Mouse (Mus musculus) layer of hippocampus, postnatal 10 days (tissue): ENCODE data around the gene Ripply3. TPM values are rescaled to one million over a fixed set of nuclear protein-coding genes. Genes with fewer than 3 reads are reported as not detected.
"Not testable (repeated sequence)": the region's sequence is repeated elsewhere in the genome, so short reads cannot be mapped to it uniquely, and the experiment has no call there.

Experiments used
- DNase-seq, 2 experiments: peaks; one replicate each; pipeline ENCODE4 v3.0.0; 2021; ENCODE audit warnings: low spot score in 2 of 2
- total RNA-seq, 2 experiments: library from RNA; stranded (reverse); gene quantifications; 2 replicates each; pipeline ENCODE4 v1.2.3; 2021

Ripply3 gene
- total RNA-seq, 2 experiments from 2014 or later = 0.32 to 0.42 TPM

DNA sequence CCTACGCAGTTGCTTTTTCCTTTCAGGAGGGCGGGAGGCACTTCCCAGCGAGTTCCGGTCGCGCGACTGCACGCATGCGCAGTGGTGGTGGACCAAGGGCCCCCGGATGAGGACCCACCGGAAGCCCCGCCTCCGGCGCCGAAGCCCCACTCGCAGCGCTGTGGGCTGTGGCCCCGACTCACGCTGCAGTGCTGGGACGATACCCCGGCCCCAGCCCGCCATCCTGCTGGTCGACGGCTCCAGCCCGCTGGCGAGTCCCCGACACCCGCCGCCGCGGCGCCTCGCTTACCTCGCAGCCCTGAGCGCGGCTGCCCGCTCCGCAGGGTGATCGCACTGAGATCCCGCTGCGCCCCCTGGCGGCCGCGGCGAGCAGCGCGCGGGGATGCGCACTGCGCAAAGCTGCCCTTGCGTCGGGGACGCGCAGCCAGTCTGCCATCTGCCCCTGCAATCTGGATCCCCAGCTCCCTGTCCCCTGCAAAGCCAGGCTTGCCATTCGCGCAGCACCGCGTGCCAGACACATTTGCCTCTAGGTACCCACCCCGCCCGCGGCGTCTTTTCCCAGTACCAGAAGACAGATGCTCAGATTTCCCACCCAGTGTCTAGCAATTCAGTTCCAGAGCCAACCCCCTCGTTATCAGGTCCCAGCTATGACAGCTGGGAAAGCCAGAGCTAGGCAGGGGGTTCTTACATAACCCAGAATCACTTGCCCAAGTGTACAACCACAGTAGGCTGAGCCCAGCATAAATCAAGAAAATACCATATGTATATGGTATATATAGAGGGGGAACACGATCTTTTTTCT, 14.8 kb upstream of the Ripply3 start, which contains the start of gene Hlcs:
Gene Hlcs, minus strand, starts transcription at position 343 of the 802 bp plus-strand sequence.
- DNase-seq = peak; percentile 98 to 99

DNA sequence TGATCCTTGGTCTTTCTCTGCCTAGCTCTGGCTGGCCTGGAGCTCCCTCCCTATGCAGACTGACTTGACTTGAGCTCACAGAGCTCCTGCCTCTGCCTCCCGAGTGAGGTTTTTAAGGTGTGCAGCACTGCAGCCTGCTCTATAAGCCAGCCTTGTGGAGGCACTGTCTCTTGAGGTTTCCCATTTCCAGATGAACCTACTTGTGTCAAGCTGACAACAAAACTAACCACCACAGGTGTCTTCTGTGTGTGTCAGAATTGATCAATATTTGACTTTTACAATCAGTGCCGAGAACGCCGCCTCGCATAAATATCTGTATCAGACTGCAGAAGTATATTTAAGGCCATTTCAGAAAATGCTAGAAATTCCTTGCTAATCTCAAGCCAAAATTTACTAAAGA, 13.6 kb upstream of the Ripply3 start:
- DNase-seq = no peak

DNA sequence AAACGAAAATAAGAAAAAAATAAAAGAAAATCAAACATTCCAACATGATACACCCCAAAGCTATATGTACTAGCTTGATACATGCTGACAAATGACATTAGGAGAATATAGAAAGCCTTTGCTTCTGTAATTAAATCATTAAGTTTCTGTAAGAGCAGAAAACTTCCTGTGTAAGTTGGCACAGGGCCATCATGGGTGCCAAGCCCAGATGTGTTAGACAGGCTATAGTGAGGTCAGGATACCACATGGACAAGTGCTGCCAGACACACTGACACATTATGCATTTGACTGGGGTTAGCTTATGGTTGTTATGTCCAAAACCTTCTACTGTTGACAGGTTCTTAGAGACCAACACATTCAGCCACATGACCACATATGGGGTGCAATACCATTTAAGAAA, 13.0 kb upstream of the Ripply3 start:
- DNase-seq = no peak

DNA sequence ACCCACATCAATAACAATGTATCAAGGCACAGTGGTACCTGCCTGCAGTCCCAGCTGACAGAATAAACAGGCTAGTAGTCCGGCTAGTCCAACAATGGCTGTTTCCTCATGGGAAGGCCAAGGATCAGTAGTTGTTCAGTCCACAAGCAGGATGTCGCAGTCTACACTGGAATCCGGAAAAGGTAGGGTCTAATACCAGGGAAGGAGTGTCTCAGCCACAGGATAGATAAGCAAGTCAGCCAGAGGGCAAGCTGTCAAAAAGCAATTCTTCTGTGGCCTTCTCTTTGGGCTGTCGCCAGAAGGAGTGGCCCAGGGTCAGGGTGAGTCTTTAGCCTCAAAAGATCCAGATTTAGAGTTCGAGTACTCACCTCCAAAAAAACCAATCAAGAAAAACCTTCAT, 10.5 kb upstream of the Ripply3 start:
- DNase-seq = no peak

DNA sequence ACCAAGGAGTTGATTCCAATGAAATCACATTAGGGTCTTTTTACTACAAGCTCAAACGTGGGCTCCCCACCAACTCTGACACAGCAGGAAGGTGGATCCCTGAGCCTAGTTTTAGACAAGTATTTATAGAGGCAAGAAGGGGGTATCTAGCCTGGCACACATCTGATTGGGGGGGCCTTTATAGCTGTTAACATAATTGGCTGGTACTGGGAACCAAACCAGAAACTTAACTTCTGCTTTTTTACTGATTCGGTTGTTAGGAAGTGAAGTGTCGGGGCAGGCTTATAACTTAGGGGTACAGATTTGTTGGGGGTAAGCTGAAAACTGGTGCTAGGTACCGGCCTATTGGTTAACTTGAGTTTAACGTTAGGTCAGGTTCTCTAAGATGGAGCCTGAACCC, 8.0 kb upstream of the Ripply3 start:
- DNase-seq = no peak

DNA sequence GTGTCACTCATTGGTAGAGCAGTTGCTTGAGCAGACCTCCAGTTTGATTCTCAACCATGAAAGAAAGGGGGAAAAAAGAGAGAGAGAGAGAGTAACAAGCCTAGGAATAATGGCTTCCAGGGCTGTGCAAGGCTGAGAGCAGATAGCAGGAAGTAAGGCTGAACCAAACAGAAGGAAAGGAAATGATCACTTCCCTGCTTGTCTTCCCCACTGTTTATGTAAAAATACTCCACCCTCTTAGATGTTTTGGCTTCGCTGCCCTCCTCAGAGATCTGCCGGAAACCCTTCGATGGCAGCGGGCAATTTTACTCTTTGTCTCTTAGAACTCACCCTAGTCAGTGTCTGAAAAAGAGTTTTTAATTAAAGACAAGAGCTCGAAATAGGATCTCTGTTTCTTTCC, 4.5 kb upstream of the Ripply3 start:
- no peak for DNase-seq

DNA sequence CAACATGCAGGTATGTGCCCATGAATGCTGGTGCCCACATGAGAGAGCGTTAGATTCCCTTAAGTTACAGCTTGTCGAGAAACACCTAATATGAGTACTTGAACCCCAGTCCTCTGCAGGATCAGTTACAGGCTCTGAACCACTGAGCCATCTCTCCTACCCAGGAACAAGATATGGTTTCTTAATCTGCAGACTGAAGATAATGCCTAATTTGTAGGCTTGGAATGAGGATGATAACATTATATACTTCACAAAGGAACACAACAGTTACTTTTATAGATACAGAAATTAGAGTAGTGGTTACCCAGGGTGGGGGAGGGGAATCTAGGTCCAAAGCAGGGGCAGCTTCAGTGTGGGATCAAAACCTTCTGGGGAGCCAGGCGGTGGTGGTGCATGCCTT, 2.2 kb upstream of the Ripply3 start:
- DNase-seq = no peak

DNA sequence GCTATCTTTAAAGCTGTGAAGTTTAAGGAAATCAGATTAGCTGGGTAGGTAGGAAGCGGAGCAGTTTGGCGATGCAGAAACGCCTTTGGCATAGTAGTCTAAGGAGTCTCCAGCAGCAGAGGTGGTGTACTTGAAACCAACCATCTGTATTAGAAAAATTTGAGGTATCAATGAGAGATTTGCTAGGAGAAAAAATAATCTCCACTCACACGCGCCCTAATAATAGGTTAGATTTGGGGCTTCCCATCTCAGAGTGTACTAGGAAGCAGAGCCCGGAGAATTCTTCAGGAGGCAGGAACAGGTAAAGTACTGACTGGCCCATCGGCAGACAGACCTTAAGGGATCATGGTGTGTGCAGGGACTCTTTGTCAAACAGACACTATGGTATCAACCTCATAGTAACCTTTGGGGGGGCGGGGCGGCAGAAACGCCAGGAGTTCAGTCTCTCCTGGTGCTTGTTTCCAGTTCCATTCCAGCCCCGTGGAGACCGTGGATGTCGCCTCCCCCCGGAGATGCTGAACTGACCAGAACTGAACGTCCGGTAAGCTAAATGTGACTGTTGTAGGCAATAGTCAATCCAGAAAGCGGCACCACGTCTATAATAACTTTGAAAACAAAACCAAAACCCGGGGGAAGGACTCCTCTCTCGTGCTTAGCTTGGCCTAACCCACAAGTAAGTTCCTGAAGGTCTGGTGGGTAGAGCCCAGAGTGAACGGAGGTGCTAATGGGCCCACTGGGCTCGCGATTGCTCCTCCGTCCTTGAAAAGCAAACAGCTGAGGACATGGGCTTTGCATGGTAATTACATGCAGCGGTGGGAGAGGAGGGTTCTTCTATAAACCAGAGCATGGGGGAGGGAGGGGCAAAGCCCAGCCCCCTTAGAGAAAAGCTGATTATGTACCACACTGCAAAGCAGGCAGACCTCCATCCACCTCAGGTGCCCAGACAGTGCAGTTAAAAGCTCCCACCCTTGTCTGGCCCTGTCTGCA, 954 bp downstream of the Ripply3 start:
- no peak for DNase-seq

DNA sequence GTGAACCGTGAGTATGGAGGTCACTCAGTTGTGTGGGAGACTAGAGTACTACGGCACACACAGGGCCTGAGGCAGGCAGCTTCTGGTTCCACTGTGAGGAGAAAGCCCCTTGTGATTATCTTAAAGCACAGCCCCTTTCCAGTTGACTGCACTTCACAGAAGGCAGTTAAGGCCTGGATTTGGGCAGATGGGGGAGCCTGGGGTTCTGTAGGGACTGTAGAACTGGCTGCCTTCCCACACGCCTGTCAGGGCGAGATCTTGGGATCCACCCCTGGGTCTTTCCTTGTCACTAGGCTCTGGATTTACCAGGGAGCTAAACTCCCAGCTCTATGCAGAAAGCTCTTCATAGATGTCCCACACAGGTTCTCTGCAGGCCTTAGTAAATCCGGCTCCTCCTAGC, 2.2 kb downstream of the Ripply3 start:
- no peak for DNase-seq

DNA sequence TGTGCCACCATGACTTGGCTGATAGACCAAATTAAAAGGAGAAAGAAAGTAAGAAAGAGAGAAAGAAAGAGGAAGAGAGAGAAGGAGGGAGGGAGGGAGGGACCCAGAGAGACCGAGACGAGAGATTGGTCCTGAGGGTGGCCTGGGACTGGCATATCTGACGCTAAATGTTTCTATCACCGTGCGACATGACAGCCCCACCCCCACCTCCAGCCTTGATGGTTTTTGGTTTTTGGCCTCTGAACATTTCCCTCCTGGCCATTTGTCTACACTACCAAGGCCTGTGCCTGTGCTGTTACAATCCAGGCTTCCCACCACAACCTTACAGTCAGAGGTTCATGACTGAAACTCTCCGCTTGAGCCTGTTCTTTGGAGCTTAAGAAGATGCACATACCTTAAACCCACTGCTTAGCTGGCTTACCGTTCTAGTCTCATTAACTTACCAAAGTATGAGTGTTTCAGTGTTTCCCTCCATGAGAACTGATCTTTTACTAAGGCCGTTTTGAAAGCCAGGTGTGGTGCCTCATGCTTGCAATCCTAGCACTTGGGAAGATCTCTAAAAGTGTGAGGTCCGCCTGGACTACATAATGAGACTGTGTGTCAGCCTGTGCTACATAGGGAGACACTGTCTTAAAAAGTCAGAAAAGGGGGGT, 3.1 kb downstream of the Ripply3 start:
- no peak for DNase-seq

DNA sequence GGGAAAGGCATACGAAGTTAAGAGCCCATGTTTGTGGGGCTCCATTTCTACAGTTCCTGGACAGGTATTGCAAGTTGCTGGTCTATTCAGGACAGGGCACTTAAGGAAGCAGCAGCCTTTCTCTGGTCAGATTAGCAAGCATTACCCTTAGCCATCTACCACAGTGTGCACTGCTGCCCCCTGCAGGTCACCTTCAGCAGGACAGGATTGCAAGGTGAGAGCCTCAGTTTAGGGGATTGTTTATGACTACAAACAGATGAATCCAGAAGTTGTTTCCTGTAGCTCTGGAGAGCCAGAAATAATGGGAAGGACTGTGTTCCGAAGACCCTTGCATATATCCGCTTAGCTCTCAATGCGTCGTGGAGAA, 3.6 kb downstream of the Ripply3 start:
- DNase-seq = peak; percentile 41 to 57

DNA sequence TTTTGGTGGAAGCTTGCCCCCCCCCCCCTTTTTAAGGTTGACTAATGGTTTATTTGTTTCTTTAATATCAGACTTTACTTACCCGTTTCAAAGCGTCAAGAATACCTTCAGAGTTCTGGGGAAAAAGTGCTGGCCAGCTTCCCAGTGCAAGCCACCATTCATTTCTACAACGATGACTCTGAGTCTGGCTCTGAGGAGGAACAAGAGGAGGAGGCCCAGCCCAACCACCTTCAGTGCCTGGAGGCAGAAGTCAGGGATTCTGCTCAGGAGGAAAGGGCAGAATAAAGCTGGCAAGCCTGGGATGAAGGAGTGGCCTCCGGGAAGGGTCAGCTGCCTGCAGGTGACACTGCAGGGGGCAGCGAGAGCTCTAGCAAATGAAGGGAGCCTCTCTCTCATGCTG, 7.4 kb downstream of the Ripply3 start:
- no peak for DNase-seq

DNA sequence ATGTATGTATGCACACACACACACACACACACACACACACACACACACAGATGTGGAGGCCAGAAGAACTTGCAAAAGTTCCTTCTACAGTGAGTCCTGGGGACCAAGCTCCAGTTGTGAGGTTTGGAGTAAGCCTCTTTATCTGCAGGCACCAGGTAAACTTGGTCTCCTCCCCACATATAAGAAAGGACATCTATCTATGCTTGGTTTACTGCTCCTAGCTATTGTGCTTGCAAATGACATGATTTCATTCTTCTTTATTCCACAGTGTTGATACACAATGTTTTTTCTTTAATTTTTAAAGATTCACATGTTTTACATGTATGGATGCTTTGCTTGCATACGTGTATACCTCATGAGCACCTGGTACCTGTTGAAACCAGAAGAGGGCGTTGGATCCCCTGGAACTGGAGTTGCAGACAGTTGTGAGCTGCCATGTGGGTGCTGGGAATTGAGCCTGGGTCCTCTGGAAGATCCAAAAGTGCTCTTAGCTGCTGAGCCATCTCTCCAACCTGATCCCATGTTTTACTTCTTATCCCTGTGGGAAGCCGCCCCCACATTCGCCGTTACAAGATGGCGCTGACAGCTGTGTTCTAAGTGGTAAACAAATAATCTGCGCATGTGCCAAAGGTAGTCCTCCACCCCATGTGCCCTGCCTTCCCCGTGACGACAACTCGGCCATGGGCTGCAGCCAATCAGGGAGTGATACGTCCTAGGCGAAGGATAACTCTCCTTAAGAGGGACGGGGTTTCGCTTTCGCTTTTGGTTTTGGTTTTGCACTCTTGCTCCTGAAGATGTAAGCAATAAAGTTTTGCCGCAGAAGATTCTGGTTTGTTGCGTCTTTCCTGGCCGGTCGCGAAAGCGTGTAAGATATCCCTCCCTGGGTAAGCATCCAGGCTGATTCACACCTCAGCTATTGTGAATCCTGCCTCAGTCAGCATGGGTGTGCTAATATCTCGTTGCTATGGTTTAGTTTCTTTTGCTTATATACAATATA, 11.2 kb downstream of the Ripply3 start:
- DNase-seq = not testable (repeated sequence)

DNA sequence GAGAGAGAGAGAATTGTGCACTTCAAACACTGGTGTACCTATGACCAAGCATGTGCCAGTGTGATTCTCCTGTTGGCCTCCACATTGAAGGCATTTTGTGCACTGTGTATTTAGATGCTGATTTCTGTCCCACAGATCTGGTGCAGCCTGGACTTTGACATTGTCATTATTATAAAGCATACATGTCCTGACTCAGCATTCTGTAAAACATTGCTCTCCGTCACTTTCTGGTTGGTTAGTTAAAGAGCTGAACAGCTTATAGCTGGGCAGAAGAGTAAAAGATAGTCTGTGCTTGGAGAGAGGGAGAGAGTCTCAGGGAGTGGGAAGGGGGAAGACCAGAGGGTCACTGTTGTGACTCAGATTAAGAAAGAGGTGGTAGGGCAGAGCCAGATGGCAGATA, 17.5 kb downstream of the Ripply3 start:
- no peak for DNase-seq

DNA sequence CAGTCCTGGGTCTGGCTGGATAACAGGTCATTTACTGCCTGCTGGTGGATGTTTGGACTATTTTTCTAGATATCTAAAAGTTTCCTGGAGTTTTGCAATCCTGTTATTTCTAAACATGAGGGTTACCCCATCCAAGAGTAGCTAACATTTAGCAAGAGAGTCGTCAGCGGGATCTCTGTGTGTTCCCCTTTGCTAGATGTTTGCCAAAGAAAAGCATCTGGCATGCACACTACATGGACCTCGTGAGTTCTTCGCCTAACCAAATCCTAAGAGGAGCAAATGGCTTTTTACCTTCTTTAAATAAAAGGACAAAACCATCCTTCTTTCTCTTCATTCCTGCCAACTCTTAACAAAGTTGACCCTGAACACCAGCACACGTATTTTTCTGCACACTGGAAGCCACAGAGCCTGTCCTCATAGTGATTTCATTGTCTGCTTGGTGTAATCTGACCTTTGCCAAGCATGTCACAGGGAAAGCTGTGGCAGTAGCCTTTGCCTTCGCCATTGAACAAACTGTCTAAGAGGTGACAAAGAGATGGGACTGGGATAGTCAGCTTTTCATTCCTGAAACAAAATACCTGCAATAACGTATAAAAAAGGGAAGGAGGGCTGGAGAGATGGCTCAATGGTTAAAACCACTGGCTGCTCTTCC, 19.0 kb downstream of the Ripply3 start:
- no peak for DNase-seq

DNA sequence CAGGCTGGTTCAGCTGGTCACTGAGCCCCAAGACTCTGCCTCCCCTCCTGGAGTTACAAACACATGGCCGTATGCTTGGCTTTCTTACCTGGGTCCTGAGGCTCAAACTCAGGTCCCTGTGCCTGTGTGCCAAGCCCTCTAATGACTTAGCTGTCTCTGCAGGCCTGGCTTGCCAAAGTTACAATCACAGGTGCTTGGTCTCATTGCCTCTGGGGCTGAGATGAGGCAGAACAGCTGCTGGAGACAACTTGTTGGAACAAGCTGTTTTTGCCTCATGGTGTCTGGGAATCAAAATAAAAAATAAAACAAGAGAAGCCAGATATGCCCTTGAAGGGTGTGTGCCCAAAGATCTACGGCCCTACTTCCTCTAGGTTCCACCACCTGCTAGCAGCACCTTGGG, 20.6 kb downstream of the Ripply3 start:
- DNase-seq = no peak

DNA sequence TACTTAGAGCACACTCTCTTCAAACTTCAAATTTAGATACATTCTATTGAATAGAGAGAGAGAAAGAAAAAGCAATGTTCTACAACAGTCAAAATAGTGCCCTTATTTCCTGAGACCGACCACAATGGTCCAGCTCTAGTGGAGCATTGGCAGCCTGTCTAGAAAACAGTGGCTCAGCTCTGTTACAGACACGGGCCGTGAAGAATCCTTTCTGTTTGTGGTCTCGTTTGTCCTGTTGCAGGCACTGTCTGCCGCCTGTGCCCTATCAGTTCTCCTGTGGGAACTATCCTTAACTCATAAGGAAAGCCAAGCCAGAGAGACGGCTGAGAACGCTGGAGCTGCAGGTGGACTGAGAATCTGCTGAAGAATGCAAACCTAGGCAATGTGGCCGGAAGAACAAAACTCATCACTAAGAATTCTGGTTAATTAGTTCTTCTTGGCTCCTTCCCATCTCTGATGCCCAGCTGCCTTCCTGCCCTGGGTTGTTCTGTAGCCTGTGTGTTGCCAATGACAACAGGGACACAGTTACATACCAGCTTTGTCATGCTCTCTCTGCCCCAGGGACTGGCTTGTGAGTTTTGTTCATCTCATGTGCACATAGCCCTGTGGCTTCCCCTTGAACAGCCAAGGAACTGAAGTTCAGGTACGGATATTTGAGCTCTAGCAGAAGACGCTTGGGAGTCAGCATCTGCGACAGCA, 21.5 kb downstream of the Ripply3 start:
- peak in 1 of 2 experiments; percentile 22 for DNase-seq

DNA sequence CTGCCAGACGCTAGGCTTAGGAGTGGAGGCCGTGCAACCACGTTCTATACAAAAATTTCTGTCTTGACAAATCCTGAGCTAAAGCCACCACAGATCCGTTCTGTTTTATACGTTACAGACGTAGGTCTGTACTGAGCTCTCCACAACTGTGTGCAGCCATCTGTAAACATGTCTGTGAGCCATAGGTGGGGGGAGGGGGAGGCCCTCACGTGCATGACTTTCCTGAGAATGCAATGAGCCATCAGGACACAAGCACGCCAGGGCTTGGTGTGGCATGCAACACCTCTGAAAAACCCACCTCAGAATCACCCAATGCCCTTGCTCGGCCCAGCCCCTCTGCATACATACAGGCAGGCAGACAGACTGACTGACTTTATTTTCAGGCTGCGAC, 22.1 kb downstream of the Ripply3 start:
- no peak for DNase-seq

DNA sequence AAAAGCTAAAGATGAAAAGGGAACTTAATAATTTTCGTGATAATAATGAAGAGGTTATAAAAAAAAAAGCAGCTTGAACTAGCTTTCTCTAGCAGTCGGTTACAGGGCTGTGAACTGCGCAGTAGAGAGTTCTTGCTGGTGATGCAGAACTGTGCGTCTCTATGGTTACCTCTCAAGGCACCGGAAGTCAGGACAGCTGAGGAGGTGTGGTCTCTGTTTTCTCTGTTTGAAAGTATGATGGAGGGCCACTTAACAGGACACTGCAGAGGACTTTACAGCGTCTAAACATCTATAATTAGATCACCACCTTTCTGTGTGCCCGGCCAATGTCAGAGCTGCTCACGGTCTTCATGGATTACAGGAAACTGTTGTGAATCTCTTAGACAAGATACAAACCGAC, 26.2 kb downstream of the Ripply3 start:
- no peak for DNase-seq
